Mouse (Mus musculus): Measurements from ENCODE around the gene Pax6. TPM values are rescaled to one million over a fixed set of nuclear protein-coding genes. Genes with fewer than 3 reads are reported as not detected.

Gene Pax6
- total RNA-seq, 2 experiments from 2014 or later, result not detected

DNA sequence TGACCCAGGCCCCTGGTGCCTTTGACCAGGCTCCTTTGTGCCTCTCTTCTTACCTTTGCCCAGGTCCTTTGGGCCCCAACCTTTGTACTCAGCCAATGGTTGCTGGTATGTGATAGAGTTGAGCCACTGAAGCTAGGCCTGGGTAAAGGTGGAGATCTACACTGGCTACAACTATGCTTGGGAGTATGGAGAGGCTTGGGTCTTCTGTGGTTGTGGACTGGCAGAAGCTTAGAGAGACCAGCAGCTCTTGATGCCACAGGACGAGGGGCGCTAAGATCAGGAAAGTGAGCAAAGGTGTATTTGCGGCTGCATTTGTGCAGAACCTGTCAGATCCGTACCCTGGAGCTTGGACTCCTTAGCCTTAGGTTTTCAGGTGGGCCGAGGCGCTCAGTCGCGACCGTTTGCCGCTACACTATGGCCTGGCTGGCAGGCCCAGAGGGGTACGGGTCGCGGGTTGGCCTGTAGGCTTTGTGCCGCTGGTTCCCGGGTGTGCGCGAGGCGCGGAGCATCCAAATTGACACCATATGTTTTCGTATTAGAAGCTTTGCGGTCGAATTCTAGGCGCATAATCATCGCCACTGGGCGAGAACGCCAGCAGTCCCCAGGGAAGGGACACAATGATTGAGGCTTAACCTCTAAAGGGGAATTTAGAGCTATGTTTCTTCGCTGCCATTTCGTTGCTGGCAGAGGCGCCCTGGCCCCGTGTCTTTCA is 12.5 kb downstream of the Pax6 start:
- intact Hi-C loops (cut with DNase I), result loop anchor here (10.0 kb wide), 1 partner anchor 304 kb away; no protein-coding TSS in a partner anchor
- DNase-seq (ENCODE audit: low spot score), result no peak

- DNase-seq (ENCODE audit: low spot score), result no peak
- intact Hi-C loops (cut with DNase I), result loop anchor here (10.0 kb wide), 1 partner anchor 303 kb away; no protein-coding TSS in a partner anchor
Observed at GRCm38 (mm10) chr2:105682011-105682501, 13.4 kb downstream of the Pax6 start.

DNA sequence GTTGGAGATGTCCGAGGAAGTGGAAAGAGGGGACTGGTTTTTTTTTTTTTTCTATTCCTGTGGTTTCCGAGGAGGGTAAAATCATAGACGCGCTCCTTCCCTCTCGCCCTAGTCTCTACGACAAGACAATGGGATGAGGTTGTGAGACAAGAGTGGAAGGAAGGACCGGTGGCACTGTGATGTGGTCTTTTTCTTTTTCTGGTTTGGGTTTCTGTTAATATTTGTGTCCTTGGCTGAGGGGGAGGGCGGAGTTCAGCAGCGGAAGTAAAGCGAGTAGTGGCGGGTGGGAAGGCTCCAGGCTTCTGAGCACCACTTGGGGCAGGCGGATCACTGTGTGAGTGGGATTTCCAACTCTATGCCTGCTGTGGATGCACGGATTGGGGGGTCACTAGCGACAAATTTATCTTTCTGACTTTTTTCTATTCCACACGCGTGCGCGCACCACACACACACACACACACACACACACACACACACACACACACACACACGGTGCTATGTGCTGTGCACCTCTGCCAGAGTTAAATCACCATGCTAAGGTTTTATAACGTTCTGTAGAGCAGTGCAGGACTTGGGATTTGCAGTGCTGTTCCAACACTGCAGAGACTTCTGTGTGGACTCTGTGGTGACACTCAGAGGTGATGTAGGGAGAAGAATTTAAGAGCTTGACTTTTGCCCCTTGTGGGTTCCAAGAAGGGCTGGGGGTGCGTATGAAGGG is 14.1 kb downstream of the Pax6 start:
- DNase-seq (ENCODE audit: low spot score), result no peak
- intact Hi-C loops (cut with DNase I), result loop anchor here (10.0 kb wide), 1 partner anchor 302 kb away; no protein-coding TSS in a partner anchor

DNA sequence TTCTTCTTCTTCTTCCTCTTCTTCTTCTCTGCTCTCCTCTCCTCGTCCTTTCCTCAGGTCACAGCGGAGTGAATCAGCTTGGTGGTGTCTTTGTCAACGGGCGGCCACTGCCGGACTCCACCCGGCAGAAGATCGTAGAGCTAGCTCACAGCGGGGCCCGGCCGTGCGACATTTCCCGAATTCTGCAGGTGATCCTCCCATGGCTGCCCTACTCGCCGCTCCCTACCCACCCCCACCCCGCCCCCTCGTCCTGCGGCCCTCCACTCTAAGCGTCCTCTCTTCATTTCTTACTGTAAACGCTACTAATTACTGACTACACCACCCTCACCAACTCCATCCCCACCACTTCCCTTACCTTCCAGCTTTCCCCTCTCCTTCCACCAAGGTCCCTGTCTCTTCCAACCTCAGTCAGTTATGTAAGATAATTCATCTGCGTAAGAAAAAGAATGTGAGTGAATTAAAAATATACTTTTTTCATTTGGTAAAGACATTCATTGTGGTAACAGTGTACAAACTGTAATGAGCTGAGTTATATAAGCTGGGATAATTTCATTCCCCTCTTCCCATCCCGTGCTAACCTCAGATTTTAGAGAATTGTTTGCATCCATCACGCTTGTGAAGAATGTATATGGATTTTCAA is 15.2 kb downstream of the Pax6 start:
- intact Hi-C loops (cut with DNase I), result loop anchor here (10.0 kb wide), 1 partner anchor 301 kb away; no protein-coding TSS in a partner anchor
- DNase-seq (ENCODE audit: low spot score), result no peak

DNA sequence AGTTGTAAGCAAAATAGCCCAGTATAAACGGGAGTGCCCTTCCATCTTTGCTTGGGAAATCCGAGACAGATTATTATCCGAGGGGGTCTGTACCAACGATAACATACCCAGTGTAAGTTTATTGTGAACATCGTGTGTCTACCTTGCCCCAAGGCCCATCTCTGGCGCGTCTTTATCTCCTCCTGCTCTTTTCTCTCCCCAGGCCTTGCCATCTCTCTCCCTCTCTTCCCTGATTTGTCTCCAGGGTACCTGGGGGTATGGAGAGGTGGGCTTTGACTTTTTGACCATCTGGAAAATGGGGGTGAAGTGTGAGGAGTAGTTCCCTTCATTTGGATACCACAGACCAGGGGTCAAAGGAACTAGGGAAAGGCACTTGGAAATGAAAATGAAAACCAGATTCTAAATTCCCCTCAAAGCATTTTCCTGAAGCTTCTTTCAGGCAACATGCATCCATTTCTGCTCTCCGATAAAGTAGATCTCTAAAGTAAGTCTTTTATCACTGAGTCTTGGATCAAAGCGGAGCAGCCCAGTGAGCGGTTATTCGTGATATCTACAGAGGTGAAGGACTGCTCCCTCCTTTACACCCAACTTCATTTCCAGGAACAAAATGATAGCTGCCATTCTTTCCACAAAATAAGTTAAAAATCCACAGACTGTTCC is 16.4 kb downstream of the Pax6 start:
- intact Hi-C loops (cut with DNase I), result loop anchor here (10.0 kb wide), 1 partner anchor 300 kb away; no protein-coding TSS in a partner anchor
- no peak for DNase-seq (ENCODE audit: low spot score)

GRCm38 (mm10) chr2:105685651-105686050 is 17.0 kb downstream of the Pax6 start:
- no peak for DNase-seq (ENCODE audit: low spot score)
- intact Hi-C loops (cut with DNase I), result loop anchor here (10.0 kb wide), 1 partner anchor 299 kb away; no protein-coding TSS in a partner anchor

- intact Hi-C loops (cut with DNase I), result loop anchor here (10.0 kb wide), 1 partner anchor 298 kb away; no protein-coding TSS in a partner anchor
- DNase-seq (ENCODE audit: low spot score), result no peak
Observed at GRCm38 (mm10) chr2:105686363-105687316, 17.9 kb downstream of the Pax6 start.

DNA sequence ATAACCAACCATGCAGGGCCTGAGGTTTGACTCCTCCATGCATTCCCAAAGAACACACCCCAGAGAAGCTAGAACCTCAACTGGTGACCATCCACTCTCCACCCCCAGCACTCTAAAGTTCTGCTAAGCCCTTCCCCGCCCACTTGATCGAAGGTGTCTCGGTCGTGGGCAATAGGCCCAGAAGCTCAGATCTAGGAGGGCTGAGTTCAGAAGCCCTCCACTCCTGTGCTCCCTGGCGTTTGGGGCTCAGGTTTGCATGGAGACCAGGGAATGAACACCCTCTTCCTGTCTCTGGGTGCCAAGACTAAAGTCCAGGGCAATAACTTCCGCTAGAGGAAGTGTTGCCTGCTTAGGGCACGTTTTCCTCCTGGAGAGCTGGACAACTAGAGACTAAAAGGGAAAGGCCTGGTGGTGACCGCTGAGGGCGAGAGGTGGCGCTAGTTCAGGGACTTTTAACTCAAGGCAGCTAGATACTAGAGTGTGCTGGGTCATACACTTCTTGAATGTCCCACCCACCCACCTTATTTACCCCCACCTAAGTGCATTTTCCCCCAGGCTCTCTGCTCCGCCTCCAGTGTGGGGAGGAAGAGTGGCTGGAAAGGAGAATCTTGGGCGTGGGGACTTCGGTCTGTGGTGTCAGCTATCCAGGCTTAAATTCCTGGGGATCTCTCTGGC is 18.8 kb downstream of the Pax6 start:
- no peak for DNase-seq (ENCODE audit: low spot score)

DNA sequence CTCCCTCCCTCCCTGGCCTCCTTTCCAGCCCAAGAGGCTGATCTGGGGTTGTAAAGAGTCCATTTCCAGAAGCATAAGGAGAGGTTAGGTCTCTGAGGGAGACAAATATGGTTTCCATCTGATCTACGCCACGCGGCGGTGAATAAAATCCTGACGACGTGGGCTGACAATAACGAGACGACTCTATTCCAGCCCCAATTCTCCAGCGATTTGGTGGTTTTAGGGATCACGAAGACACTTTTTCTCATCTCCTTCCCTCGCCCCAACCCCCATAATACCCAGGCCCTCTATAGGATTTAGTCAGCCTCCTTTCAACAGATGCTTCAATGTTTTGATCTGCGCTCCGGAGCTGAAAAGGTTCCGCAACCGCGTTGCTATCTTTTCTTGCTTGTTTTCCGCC is 19.3 kb downstream of the Pax6 start:
- intact Hi-C loops (cut with DNase I), result loop anchor here (10.0 kb wide), 1 partner anchor 297 kb away; no protein-coding TSS in a partner anchor

More for the DNA sequence above, 18.8 kb downstream of the Pax6 start:
- intact Hi-C loops (cut with DNase I), result loop anchor here (10.0 kb wide), 1 partner anchor 297 kb away; no protein-coding TSS in a partner anchor

GRCm38 (mm10) chr2:105688436-105689303 is 20.0 kb downstream of the Pax6 start:
- no peak for DNase-seq (ENCODE audit: low spot score)
- intact Hi-C loops (cut with DNase I), result loop anchor here (10.0 kb wide), 1 partner anchor 296 kb away; no protein-coding TSS in a partner anchor

More for the DNA sequence above, 19.3 kb downstream of the Pax6 start:
- DNase-seq (ENCODE audit: low spot score), result no peak

DNA sequence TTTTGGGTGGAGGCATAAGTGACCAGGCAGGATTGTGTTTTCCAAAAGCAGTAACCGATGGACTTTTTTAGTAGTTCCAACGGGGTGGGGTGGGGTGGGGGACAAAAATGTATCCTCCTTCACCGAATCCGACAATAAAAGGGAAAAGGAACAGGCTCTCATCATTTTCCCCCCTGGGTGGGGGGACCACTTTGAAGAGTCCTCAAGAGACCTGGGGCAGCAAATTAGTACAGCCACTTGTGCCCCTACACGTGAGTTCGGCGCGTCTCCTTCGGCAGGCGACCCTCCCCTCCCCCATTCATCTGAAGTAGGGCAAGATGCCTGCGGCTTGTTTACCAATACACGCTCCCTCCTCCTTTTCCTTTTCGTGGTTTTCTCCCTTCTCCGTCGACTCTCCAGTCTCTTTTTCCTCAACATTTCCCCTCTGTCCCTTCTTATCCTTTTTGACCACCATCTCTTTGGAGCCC is 20.6 kb downstream of the Pax6 start:
- intact Hi-C loops (cut with DNase I), result loop anchor here (10.0 kb wide), 1 partner anchor 295 kb away; no protein-coding TSS in a partner anchor
- no peak for DNase-seq (ENCODE audit: low spot score)

DNA sequence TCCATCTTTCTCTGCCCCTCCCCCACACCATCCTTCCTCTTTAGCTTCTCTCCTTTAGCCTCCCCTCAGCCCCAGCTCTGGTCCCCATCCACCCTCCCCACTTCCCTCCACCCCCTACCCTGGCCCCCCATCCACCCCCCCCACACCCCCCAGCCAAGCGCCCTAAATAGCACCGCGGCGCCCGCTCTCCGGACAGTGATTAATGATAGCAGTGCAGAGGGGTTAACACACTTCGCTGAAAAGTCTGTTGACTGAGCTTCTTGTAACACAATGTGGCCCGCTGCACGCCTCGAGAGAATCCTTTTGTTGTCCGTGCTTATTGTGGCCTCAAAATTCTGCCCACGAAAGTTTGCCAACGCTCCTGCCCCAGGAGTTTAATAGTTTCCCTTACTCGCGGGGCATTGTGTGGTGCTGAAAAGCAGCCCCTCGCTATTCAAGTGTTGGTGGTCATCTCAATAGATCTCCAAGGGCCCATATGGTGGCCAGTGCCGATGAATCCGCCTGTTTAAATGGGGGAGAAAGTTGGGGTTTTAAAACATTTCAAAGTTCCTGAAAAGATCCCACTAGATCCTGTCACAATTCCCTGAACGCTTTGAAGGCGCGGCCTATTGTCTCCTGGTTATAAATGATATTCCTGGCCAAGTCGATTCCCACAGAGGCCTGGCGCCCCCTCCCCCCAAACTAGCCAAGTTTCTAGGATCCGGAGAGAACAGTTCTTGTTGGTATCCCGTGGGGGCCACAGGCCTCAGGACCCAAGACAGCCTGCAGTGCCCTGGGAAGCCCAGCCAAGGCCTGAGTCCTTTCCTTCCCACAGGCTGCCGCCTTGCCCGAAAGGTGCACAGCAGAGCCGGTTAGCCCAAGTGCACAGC is 21.3 kb downstream of the Pax6 start:
- DNase-seq (ENCODE audit: low spot score), result no peak
- intact Hi-C loops (cut with DNase I), result loop anchor here (10.0 kb wide), 1 partner anchor 295 kb away; no protein-coding TSS in a partner anchor

DNA sequence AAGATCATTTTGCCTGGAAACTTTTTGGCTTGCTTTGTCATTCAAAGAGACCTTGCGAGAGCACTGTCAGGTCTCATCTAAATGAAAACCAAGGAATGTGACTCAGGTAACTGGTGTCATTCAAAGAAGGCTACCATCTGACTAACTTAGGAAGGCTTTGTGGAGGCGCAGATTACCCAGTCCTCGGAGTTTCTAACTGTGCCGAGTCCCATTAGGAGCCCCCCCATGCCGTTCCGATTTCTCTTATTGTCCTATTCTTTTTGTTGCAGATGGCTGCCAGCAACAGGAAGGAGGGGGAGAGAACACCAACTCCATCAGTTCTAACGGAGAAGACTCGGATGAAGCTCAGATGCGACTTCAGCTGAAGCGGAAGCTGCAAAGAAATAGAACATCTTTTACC is 22.6 kb downstream of the Pax6 start:
- intact Hi-C loops (cut with DNase I), result no loop called here
- DNase-seq (ENCODE audit: low spot score), result no peak

DNA sequence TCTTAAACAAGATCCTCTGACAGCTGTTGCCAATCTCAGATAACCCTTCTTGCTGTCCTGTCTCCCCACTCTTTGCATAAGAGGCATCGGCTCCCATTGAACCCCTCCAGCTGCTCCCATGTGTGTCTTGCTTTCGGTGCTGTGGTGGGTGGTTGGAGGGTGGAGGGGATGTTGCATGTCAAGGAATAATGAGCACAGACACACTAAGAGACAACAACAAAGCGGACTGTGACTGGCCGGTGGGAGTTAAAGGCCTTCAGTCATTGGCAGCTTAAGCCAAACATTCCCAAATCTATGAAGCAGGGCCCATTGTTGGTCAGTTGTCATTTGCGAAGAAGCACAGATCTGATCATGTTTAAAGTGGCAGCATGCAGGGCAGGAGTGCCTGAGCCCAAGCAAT is 29.0 kb downstream of the Pax6 start:
- no peak for DNase-seq (ENCODE audit: low spot score)
- intact Hi-C loops (cut with DNase I), result no loop called here

GRCm38 (mm10) chr2:105698631-105699030 is 29.9 kb downstream of the Pax6 start:
- no peak for DNase-seq (ENCODE audit: low spot score)
- intact Hi-C loops (cut with DNase I), result no loop called here

DNA sequence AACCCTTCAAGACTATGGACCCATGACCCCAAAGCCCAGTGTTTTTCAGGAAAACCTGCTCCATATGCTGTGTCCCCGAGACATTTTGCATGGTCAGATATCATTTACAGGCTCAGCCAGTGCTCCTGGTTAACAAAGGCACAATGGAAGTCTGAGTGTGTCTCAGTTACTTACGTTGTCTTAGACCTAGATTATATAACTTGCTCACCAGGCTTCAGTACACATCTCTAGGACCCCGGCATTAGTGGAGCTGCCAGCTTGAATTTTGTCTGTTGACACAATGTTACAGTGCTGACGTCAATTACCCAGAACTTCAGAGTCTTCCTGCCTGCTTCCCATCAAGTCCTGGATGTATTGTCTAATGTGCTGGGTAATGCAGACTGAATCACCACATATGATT is 33.1 kb downstream of the Pax6 start:
- intact Hi-C loops (cut with DNase I), result no loop called here
- no peak for DNase-seq (ENCODE audit: low spot score)
